Mouse (Mus musculus): ENCODE results near the gene Heatr9. TPM values are rescaled to one million over a fixed set of nuclear protein-coding genes. Genes with fewer than 3 reads are reported as not detected.

Heatr9 gene
- total and polyA plus RNA-seq, 2 experiments = not detected

DNA sequence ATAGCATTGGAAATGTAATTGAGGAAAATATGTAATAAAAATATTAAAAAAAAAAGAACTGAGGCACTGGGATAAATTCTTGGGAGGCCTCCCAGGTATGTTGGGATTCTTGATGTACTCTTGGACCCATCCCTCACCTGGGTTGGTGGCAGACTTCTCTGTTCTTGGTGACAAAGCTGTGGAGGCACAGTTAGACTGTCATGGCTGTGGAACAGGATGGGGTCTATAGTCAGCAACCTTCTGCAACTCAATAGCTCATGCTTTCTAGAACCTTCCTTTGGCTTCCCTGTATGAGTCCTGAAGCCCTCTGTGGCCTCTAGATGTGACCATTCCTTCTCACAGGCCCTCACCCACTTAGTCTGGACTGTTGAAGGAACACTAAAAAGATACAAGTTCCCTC, 44.6 kb upstream of the Heatr9 start:
- no peak overlapping the region for H3K27ac ChIP-seq (replicated peaks; ENCODE audit: insufficient read depth, low read depth, low read length)
- no peaks in the 10 kb centered on the region for H3K79me2 ChIP-seq (ENCODE audit: control insufficient read depth, insufficient read depth, low read length)
- no peaks in the 10 kb centered on the region for H3K36me3 ChIP-seq (ENCODE audit: control insufficient read depth, insufficient read depth, low read length)
- peaks cover 19% of the 10 kb centered on the region for H3K4me1 ChIP-seq (ENCODE audit: control insufficient read depth, insufficient read depth, low read length)
- no peak overlapping the region for H3K9ac ChIP-seq (ENCODE audit: low read depth, low read length)
- DNase-seq (ENCODE audit: extremely low read depth, low read depth, low spot score) = no peak
- H3K4me3 ChIP-seq (ENCODE audit: insufficient read depth, low read depth, low read length) = no peak overlapping the region
- no peaks in the 10 kb centered on the region for H3K27me3 ChIP-seq (ENCODE audit: control insufficient read depth, insufficient read depth, low read length)
- TF ChIP-seq POLR2A (IDR thresholded peaks at IDR 0.05; ENCODE audit: extremely low read depth, insufficient read depth, low read length) = no peak
- TF ChIP-seq CTCF (IDR thresholded peaks at IDR 0.05; ENCODE audit: low read depth, low read length) = no peak

DNA sequence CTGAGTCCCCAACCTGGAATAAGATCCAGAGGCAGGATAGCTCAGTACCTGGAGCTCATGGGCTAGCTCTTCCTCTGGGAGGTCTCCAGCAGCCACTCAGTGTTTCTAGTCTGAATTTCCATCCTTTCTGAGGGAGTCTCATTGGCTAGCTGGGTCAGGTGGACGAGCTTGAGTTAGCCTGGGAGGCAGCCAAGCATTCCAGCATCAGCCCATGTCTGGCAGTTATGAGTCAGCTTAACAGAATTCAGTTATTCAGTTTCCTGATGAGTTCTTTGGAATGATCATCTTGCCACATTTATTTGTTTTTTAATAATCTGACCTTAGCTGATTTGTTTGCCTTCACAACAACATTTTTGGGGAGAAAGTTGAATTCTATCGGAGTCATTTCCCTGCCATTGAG, 41.8 kb upstream of the Heatr9 start:
- WGBS = 10% methylated on average over 2 of the region's 2 CpGs
- Histone ChIP-seq H3K27ac (replicated peaks; ENCODE audit: insufficient read depth, low read depth, low read length) (no peak overlapping the region), H3K79me2 (ENCODE audit: control insufficient read depth, insufficient read depth, low read length) (no peaks in the 10 kb centered on the region), H3K36me3 (ENCODE audit: control insufficient read depth, insufficient read depth, low read length) (no peaks in the 10 kb centered on the region), H3K27me3 (ENCODE audit: control insufficient read depth, insufficient read depth, low read length) (no peaks in the 10 kb centered on the region), H3K4me1 (ENCODE audit: control insufficient read depth, insufficient read depth, low read length) (peaks cover 8% of the 10 kb centered on the region), H3K4me3 (ENCODE audit: insufficient read depth, low read depth, low read length) (no peak overlapping the region), H3K9ac (ENCODE audit: low read depth, low read length) (no peak overlapping the region)
- TF ChIP-seq CTCF (IDR thresholded peaks at IDR 0.05; ENCODE audit: low read depth, low read length) (no peak), POLR2A (IDR thresholded peaks at IDR 0.05; ENCODE audit: extremely low read depth, insufficient read depth, low read length) (no peak)
- peak; percentile 82 for DNase-seq (ENCODE audit: extremely low read depth, low read depth, low spot score)

DNA sequence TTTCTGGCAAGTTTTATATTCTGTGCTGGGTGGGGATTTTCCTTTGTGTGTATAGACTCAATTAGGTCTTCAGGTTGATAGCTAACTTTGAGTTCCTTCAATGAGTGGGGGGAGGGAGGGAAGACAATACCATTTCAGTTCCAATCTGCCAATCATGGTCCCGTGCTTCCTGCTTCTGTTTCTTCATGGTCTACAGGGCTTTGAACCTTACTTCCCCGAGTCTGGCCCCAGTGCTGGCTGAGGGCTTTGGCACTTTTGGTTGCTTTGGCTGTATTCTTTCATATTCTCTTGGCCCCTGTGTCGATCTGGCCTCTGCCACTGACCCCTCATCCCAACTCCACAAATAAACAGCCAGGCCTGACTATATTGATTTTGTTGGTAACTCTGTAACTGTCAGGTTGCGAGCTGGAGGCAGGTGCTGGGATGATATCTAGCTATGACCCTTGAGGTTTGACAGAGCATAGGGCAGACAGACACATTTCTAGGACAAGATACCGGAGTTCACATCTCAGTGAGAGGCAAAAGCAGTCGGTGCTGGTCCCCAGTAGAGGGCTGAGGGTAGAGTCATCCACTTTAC, 40.4 kb upstream of the Heatr9 start:
- H3K4me1 ChIP-seq (ENCODE audit: control insufficient read depth, insufficient read depth, low read length) = peaks cover 8% of the 10 kb centered on the region
- 10% methylated on average over 6 of the region's 6 CpGs for WGBS
- no peaks in the 10 kb centered on the region for H3K27me3 ChIP-seq (ENCODE audit: control insufficient read depth, insufficient read depth, low read length)
- peak overlapping the region; percentile 27 for H3K27ac ChIP-seq (replicated peaks; ENCODE audit: insufficient read depth, low read depth, low read length)
- peak; percentile 97 for DNase-seq (ENCODE audit: extremely low read depth, low read depth, low spot score)
- H3K79me2 ChIP-seq (ENCODE audit: control insufficient read depth, insufficient read depth, low read length) = no peaks in the 10 kb centered on the region
- no peak for TF ChIP-seq POLR2A (IDR thresholded peaks at IDR 0.05; ENCODE audit: extremely low read depth, insufficient read depth, low read length)
- TF ChIP-seq CTCF (IDR thresholded peaks at IDR 0.05; ENCODE audit: low read depth, low read length) = 0 out of 2 replicates have a peak, but pooled peaks have one; percentile 9
- H3K4me3 ChIP-seq (ENCODE audit: insufficient read depth, low read depth, low read length) = no peak overlapping the region
- H3K9ac ChIP-seq (ENCODE audit: low read depth, low read length) = no peak overlapping the region
- H3K36me3 ChIP-seq (ENCODE audit: control insufficient read depth, insufficient read depth, low read length) = no peaks in the 10 kb centered on the region

DNA sequence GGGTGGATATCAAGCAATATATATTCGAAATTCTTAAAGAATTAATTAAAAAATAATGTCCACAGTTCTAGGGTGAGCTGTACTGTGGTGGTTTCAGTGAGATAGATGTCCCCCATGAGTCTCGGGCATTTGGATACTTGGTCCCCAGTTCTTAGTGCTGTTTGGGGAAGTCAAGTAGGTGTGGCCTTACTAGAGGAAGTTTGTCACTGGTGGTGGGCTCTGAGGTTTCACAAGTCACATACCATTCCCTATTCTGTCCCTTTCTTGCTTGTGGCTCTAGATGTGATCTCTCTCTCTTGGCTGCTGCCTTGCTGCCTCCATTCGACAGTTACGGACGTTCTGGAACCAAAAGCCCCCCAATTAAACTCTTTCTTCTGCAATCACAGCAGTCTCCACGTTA, 38.4 kb upstream of the Heatr9 start:
- Histone ChIP-seq H3K79me2 (ENCODE audit: control insufficient read depth, insufficient read depth, low read length) (no peaks in the 10 kb centered on the region), H3K4me1 (ENCODE audit: control insufficient read depth, insufficient read depth, low read length) (peaks cover 8% of the 10 kb centered on the region), H3K27ac (replicated peaks; ENCODE audit: insufficient read depth, low read depth, low read length) (no peak overlapping the region), H3K36me3 (ENCODE audit: control insufficient read depth, insufficient read depth, low read length) (no peaks in the 10 kb centered on the region), H3K4me3 (ENCODE audit: insufficient read depth, low read depth, low read length) (no peak overlapping the region), H3K27me3 (ENCODE audit: control insufficient read depth, insufficient read depth, low read length) (no peaks in the 10 kb centered on the region), H3K9ac (ENCODE audit: low read depth, low read length) (no peak overlapping the region)
- DNase-seq (ENCODE audit: extremely low read depth, low read depth, low spot score) = no peak
- TF ChIP-seq POLR2A (IDR thresholded peaks at IDR 0.05; ENCODE audit: extremely low read depth, insufficient read depth, low read length) (no peak), CTCF (IDR thresholded peaks at IDR 0.05; ENCODE audit: low read depth, low read length) (no peak)
- 81% methylated on average over 6 of the region's 6 CpGs for WGBS

DNA sequence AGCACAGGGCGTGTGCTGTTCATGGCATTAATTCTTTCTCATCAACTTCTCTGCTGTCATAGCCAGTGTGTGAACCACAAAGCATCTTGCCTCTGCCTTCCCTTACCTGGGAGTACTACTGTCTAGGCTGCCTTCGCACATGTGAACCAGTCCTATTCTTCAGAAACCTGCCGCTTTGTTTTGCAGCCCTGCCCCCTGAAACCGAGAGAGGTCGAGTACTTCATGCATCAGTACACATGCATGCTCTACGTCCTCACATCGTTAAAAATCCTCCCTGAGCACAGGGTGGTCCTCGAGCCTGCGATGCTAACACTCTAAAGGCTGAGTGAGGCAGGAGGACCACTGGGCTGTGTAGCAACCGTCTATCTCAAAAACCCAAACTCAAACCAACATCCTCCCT, 35.1 kb upstream of the Heatr9 start:
- no peak overlapping the region for H3K9ac ChIP-seq (ENCODE audit: low read depth, low read length)
- no peaks in the 10 kb centered on the region for H3K27me3 ChIP-seq (ENCODE audit: control insufficient read depth, insufficient read depth, low read length)
- whole genome bisulfite sequencing = 89% methylated on average over 10 of the region's 10 CpGs

DNA sequence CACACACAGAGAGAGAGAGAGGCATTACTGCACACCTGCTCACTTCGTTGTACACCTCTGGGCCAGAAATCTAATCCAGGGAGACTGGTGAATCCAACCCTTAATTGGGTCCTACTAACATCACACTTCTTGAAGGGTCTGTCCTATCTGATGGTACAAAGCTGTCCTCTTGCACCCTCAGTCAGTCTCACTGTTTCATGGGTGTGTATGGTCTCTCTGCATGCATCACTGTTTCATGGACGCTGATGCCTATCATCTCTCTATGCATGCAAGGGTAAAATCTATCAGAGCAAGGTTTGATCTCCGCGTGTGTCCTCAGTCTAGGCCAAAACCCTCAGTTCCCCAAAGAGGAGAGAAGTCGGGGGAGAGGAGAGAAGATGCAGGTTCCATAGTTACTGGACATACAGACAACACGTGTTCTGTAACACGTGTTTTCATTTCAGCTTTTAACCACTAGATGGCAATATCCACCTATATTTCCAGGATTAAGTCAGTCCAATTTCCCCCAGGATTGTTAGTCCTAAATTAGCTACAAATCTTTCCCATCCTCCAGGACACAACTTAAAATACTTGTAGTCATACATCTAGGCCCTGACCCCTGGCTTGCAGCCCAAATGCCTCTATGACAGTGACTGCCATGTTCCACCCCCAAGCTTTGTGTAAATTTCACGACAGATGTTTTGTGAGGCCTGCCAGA, 34.3 kb upstream of the Heatr9 start:
- Histone ChIP-seq H3K27ac (replicated peaks; ENCODE audit: insufficient read depth, low read depth, low read length) (no peak overlapping the region), H3K9ac (ENCODE audit: low read depth, low read length) (no peak overlapping the region), H3K27me3 (ENCODE audit: control insufficient read depth, insufficient read depth, low read length) (no peaks in the 10 kb centered on the region), H3K79me2 (ENCODE audit: control insufficient read depth, insufficient read depth, low read length) (no peaks in the 10 kb centered on the region), H3K4me1 (ENCODE audit: control insufficient read depth, insufficient read depth, low read length) (no peaks in the 10 kb centered on the region), H3K36me3 (ENCODE audit: control insufficient read depth, insufficient read depth, low read length) (no peaks in the 10 kb centered on the region), H3K4me3 (ENCODE audit: insufficient read depth, low read depth, low read length) (no peak overlapping the region)
- TF ChIP-seq POLR2A (IDR thresholded peaks at IDR 0.05; ENCODE audit: extremely low read depth, insufficient read depth, low read length) (no peak), CTCF (IDR thresholded peaks at IDR 0.05; ENCODE audit: low read depth, low read length) (peak; percentile 34; the same call in 1 of the 2 replicates)
- DNase-seq (ENCODE audit: extremely low read depth, low read depth, low spot score) = peak; percentile 70
- WGBS = 28% methylated on average over 8 of the region's 8 CpGs

More for the DNA sequence above, 35.1 kb upstream of the Heatr9 start:
- Histone ChIP-seq H3K4me3 (ENCODE audit: insufficient read depth, low read depth, low read length) (no peak overlapping the region), H3K36me3 (ENCODE audit: control insufficient read depth, insufficient read depth, low read length) (no peaks in the 10 kb centered on the region), H3K79me2 (ENCODE audit: control insufficient read depth, insufficient read depth, low read length) (no peaks in the 10 kb centered on the region), H3K4me1 (ENCODE audit: control insufficient read depth, insufficient read depth, low read length) (peaks cover 3% of the 10 kb centered on the region; the same call in 1 of the 2 replicates), H3K27ac (replicated peaks; ENCODE audit: insufficient read depth, low read depth, low read length) (no peak overlapping the region)
- TF ChIP-seq CTCF (IDR thresholded peaks at IDR 0.05; ENCODE audit: low read depth, low read length) = no peak
- no peak for TF ChIP-seq POLR2A (IDR thresholded peaks at IDR 0.05; ENCODE audit: extremely low read depth, insufficient read depth, low read length)
- no peak for DNase-seq (ENCODE audit: extremely low read depth, low read depth, low spot score)

Data from liver, adult 2 months (tissue).